In the genomic region with DNA sequence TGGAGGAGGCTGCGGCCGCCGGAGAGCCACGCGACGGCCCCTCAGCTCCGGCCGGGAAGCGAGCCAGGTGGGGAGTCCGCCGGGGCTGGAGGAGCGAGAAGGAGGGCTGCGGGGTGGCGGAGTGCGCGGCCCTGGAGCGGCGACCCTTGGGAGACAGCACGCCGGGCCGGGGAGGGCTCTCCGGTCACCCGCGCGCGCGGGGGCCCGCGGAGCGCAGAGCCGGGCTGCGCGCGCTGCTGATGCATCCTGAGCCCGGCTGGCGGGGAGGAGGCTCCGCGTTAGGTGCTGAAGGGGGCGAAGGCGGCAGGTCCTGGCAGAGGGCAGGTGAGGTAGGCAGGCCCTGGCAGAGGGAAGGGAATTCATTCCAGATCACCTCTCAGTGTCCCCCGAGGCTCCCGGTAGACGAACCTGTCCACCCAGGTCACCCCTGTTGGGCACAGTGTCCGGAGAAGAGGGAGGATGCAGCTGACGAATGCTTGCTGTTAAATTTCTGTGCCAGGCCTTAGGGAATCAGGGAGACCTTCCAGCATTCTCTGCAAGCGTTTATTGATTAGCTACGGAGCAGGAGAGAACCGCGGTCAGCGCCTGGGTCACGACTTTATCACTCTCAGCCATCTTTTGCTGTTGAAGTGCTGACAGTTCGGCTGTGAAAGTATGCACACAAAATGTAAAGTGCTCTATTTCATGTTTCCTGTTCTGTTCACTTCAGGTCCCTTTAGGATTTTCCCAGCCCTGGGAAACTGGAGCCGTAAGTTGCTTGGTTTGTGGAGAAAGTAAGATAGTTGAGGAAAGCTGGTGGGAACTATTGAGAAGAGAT, we compare ENCODE assay signal across 8 mouse cellular contexts. TPM values are rescaled to one million over a fixed set of nuclear protein-coding genes. Genes with fewer than 3 reads are reported as not detected.
A peak's percentile ranks its signal among the peaks of the same experiment; 100 is the strongest.
DNase-seq lines count a peak whose midpoint lies in the region; ATAC-seq lines count a peak whose summit lies in the region.

No protein-coding gene starts in this region.

- H3K9me3 ChIP-seq in heart, embryonic 15.5 days (replicated peaks) = no peaks in the 10 kb centered on the region
- H3K9me3 ChIP-seq in lung, embryonic 15.5 days = no peaks in the 10 kb centered on the region
- no peaks in the 10 kb centered on the region for H3K9me3 ChIP-seq in neural tube, embryonic 15.5 days (replicated peaks)

- peak; percentile 45 for ATAC-seq in activated CD4-positive, CD25-positive, alpha-beta regulatory T cell, adult 4 months
- ATAC-seq in heart, embryonic 15.5 days (replicated peaks; ENCODE audit: insufficient number of reproducible peaks, insufficient read depth, low FRiP score, low read depth) = peak; percentile 79
- ATAC-seq in lung, embryonic 15.5 days (ENCODE audit: borderline replicate concordance, extremely low read depth, low FRiP score, low TSS enrichment) = peak; percentile 86
- peak; percentile 89 for ATAC-seq in neural tube, embryonic 15.5 days (ENCODE audit: low FRiP score)

- peak overlapping the region; percentile 86 for H3K4me3 ChIP-seq in heart, embryonic 15.5 days
- peak overlapping the region; percentile 90 for H3K4me3 ChIP-seq in lung, embryonic 15.5 days
- H3K4me3 ChIP-seq in neural tube, embryonic 15.5 days (replicated peaks) = peak overlapping the region; percentile 91

- H3K4me2 ChIP-seq in heart, embryonic 15.5 days = peak overlapping the region; percentile 91
- H3K4me2 ChIP-seq in lung, embryonic 15.5 days = peak overlapping the region; percentile 78
- H3K4me2 ChIP-seq in neural tube, embryonic 15.5 days = peak overlapping the region; percentile 87

- WGBS in heart, embryonic 15.5 days = 1% methylated on average over 46 of the region's 53 CpGs
- WGBS in lung, embryonic 15.5 days = 1% methylated on average over 49 of the region's 53 CpGs
- under 1% methylated on average over 53 of the region's 53 CpGs for WGBS in neural tube, embryonic 15.5 days

- H3K9ac ChIP-seq in heart, embryonic 15.5 days = peak overlapping the region; percentile 87
- peak overlapping the region; percentile 83 for H3K9ac ChIP-seq in lung, embryonic 15.5 days
- peak overlapping the region; percentile 96 for H3K9ac ChIP-seq in neural tube, embryonic 15.5 days (replicated peaks)

- peak; percentile 79 for DNase-seq in CD4-positive helper T cell, adult 2 months (ENCODE audit: low read depth, low spot score)
- peak; percentile 79 for DNase-seq in embryo, embryonic 11 days
- peak; percentile 67 to 79 for DNase-seq in kidney, postnatal 36 days
- peak; percentile 68 for DNase-seq in urinary bladder, adult 2 months (ENCODE audit: low spot score)

- peak overlapping the region; percentile 85 for H3K27ac ChIP-seq in heart, embryonic 15.5 days
- H3K27ac ChIP-seq in lung, embryonic 15.5 days = peak overlapping the region; percentile 93
- H3K27ac ChIP-seq in neural tube, embryonic 15.5 days (replicated peaks) = peak overlapping the region; percentile 94

- peaks cover 28% of the 10 kb centered on the region for H3K4me1 ChIP-seq in heart, embryonic 15.5 days (replicated peaks)
- H3K4me1 ChIP-seq in lung, embryonic 15.5 days = peaks cover 7% of the 10 kb centered on the region
- peaks cover 14% of the 10 kb centered on the region for H3K4me1 ChIP-seq in neural tube, embryonic 15.5 days

- no peaks in the 10 kb centered on the region for H3K27me3 ChIP-seq in heart, embryonic 15.5 days
- H3K27me3 ChIP-seq in lung, embryonic 15.5 days = no peaks in the 10 kb centered on the region
- H3K27me3 ChIP-seq in neural tube, embryonic 15.5 days (replicated peaks) = no peaks in the 10 kb centered on the region

- no peaks in the 10 kb centered on the region for H3K36me3 ChIP-seq in heart, embryonic 15.5 days
- H3K36me3 ChIP-seq in lung, embryonic 15.5 days = no peaks in the 10 kb centered on the region
- H3K36me3 ChIP-seq in neural tube, embryonic 15.5 days = no peaks in the 10 kb centered on the region

RNA-seq across cellular contexts. Expression of gene Dtnb, which starts 0.6 kb away (rescaled TPM):
- 10 to 100 TPM; 20.2 to 20.4 TPM for polyA plus RNA-seq in activated CD4-positive, CD25-positive, alpha-beta regulatory T cell, adult 4 months (2017; shearing (Covaris generic))
- polyA plus RNA-seq in heart, embryonic 15.5 days (2015; fragmentation: Nextera tagmentation; extraction: Ambion mirVana) = 12.8 and 19.4 TPM in 2 replicates
- 32.0 and 34.3 TPM in 2 replicates for polyA plus RNA-seq in lung, embryonic 15.5 days (2015; fragmentation: Nextera tagmentation; extraction: Ambion mirVana)
- 52.0 and 61.8 TPM in 2 replicates for polyA plus RNA-seq in neural tube, embryonic 15.5 days (2015; fragmentation: Nextera tagmentation; extraction: Ambion mirVana)
- polyA plus RNA-seq in urinary bladder, adult 2 months (2012; rRNA removed) = 21.2 and 24.9 TPM in 2 replicates

Comparison
In these comparisons a context has a peak if more than half of its experiments do, and no peak if none do; other contexts are left out.
1. Peak in every context shown above with its lines: DNase-seq, ATAC-seq, H3K4me3 ChIP-seq and H3K27ac ChIP-seq.